Mouse (Mus musculus) myocyte (in vitro differentiated cells): ENCODE results near the gene Kif21a. TPM values are rescaled to one million over a fixed set of nuclear protein-coding genes. Genes with fewer than 3 reads are reported as not detected.

Source experiments
- H3K27me3 ChIP-seq: one replicate; pipeline ENCODE4 v1.6.1; 2011; ENCODE audit not compliant: control insufficient read depth, insufficient read depth, insufficient read length
- H3K36me3 ChIP-seq: one replicate; pipeline ENCODE4 v1.6.1; 2011; ENCODE audit not compliant: control insufficient read depth, insufficient read depth
- H3K4me2 ChIP-seq: one replicate; pipeline ENCODE4 v1.6.1; 2011; ENCODE audit warnings: low read depth, control low read depth
- H3K4me3 ChIP-seq: one replicate; pipeline ENCODE4 v1.5.1; 2011; ENCODE audit warnings: mild to moderate bottlenecking, control low read depth, moderate library complexity
- H3K79me2 ChIP-seq: one replicate; pipeline ENCODE4 v1.6.1; 2011; ENCODE audit not compliant: control insufficient read depth, insufficient read depth
- H3ac ChIP-seq: one replicate; pipeline ENCODE4 v1.6.1; 2011; ENCODE audit not compliant: control insufficient read depth, insufficient read length
- CEBPB ChIP-seq: IDR thresholded peaks from 2 replicates; pipeline ENCODE4 v1.6.1; 2011; ENCODE audit warnings: mild to moderate bottlenecking, moderate library complexity; ENCODE audit not compliant: poor library complexity, insufficient read depth, severe bottlenecking
- E2F4 ChIP-seq: IDR thresholded peaks from one replicate; pipeline ENCODE4 v1.6.1; 2011; ENCODE audit warnings: mild to moderate bottlenecking, control low read depth, moderate library complexity; ENCODE audit not compliant: insufficient read depth
- MAX ChIP-seq: IDR thresholded peaks from one replicate; pipeline ENCODE4 v1.6.1; 2011; ENCODE audit warnings: low read depth, mild to moderate bottlenecking, control low read depth
- MYOD1 ChIP-seq, 3 experiments: IDR thresholded peaks; one replicate each; pipeline ENCODE4 v1.6.1; 2011; ENCODE audit warnings: control low read depth in 2 of 3, low read depth in 2 of 3, mild to moderate bottlenecking in 2 of 3, moderate library complexity in 1 of 3; ENCODE audit not compliant: insufficient read length in 2 of 3, control insufficient read depth in 1 of 3
- MYOG ChIP-seq, 3 experiments: IDR thresholded peaks; one replicate each; pipeline ENCODE4 v1.6.1; 2011; ENCODE audit warnings: control low read depth in 2 of 3, low read depth in 2 of 3, mild to moderate bottlenecking in 2 of 3; ENCODE audit not compliant: insufficient read length in 2 of 3, control insufficient read depth in 1 of 3, insufficient read depth in 1 of 3
- POLR2A ChIP-seq: IDR thresholded peaks from one replicate; pipeline ENCODE4 v1.6.1; 2011; ENCODE audit warnings: low read depth, mild to moderate bottlenecking, control low read depth, moderate library complexity; ENCODE audit not compliant: insufficient read length
- POLR2AphosphoS2 ChIP-seq: IDR thresholded peaks from one replicate; pipeline ENCODE4 v1.6.1; 2011; ENCODE audit warnings: low read depth, control low read depth; ENCODE audit not compliant: insufficient read length
- REST ChIP-seq: IDR thresholded peaks from one replicate; pipeline ENCODE4 v1.6.1; 2011; ENCODE audit warnings: mild to moderate bottlenecking, control low read depth, moderate library complexity; ENCODE audit not compliant: insufficient read depth, insufficient read length
- SRF ChIP-seq: IDR thresholded peaks from one replicate; pipeline ENCODE4 v1.6.1; 2011; ENCODE audit warnings: low read depth; ENCODE audit not compliant: control insufficient read depth, insufficient read length
- TCF12 ChIP-seq: IDR thresholded peaks from one replicate; pipeline ENCODE4 v1.6.1; 2011; ENCODE audit warnings: mild to moderate bottlenecking, control low read depth; ENCODE audit not compliant: poor library complexity, insufficient read depth, severe bottlenecking
- TCF3 ChIP-seq: IDR thresholded peaks from one replicate; pipeline ENCODE4 v1.6.1; 2011; ENCODE audit warnings: low read depth, control low read depth; ENCODE audit not compliant: insufficient read length
- USF1 ChIP-seq: IDR thresholded peaks from one replicate; pipeline ENCODE4 v1.6.1; 2011; ENCODE audit warnings: low read depth, mild to moderate bottlenecking, control low read depth, moderate library complexity
- polyA plus RNA-seq: library from polyadenylated mRNA; unstranded; fragments of >200 nt; fragmentation: generic; extraction: Trizol; gene quantifications from one replicate; pipeline ENCODE4 v1.2.1, GENCODE M21; 2012; ENCODE audit warnings: missing spikeins

Gene Kif21a
- polyA plus RNA-seq, 1 experiment, result 2.5 TPM

DNA sequence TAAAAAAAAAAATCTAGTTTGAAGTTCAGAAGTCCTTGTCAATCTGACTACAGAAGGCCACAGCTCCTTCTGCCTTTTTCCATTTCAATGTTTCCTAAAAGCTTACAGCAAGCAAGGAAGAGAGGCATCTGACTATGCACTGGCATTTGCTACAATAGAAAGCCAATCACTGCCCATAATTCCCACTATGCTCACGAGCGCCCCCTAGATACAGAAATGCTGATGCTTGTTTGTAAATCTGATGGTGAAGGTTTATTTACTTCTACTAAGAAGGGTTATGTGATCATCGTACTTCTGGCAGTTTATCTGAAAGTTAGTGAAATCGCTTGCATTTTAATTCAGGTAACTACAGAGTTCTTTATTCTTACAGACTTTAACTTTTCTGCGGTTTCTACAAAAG, 73.8 kb downstream of the Kif21a start:
- peaks cover 41% of the 10 kb centered on the region for H3K36me3 ChIP-seq
- no peak overlapping the region for H3K4me3 ChIP-seq
- TF ChIP-seq USF1, result no peak
- no peak for TF ChIP-seq E2F4
- no peak for TF ChIP-seq POLR2AphosphoS2
- no peak for TF ChIP-seq SRF
- TF ChIP-seq MYOG (IDR thresholded peaks at IDR 0.05; ENCODE audit: control insufficient read depth in 1 of 3, insufficient read depth in 1 of 3, insufficient read length in 2 of 3, low read depth in 2 of 3), result no peak
- TF ChIP-seq TCF3, result no peak
- no peak for TF ChIP-seq MYOD1 (IDR thresholded peaks at IDR 0.05; ENCODE audit: control insufficient read depth in 1 of 3, insufficient read length in 2 of 3, low read depth in 2 of 3)
- TF ChIP-seq REST, result no peak
- TF ChIP-seq TCF12, result no peak
- TF ChIP-seq MAX, result no peak
- no peak for TF ChIP-seq CEBPB
- TF ChIP-seq POLR2A, result no peak
- H3K79me2 ChIP-seq, result no peaks in the 10 kb centered on the region
- H3K4me2 ChIP-seq, result no peak overlapping the region
- no peaks in the 10 kb centered on the region for H3K27me3 ChIP-seq
- no peak overlapping the region for H3ac ChIP-seq

DNA sequence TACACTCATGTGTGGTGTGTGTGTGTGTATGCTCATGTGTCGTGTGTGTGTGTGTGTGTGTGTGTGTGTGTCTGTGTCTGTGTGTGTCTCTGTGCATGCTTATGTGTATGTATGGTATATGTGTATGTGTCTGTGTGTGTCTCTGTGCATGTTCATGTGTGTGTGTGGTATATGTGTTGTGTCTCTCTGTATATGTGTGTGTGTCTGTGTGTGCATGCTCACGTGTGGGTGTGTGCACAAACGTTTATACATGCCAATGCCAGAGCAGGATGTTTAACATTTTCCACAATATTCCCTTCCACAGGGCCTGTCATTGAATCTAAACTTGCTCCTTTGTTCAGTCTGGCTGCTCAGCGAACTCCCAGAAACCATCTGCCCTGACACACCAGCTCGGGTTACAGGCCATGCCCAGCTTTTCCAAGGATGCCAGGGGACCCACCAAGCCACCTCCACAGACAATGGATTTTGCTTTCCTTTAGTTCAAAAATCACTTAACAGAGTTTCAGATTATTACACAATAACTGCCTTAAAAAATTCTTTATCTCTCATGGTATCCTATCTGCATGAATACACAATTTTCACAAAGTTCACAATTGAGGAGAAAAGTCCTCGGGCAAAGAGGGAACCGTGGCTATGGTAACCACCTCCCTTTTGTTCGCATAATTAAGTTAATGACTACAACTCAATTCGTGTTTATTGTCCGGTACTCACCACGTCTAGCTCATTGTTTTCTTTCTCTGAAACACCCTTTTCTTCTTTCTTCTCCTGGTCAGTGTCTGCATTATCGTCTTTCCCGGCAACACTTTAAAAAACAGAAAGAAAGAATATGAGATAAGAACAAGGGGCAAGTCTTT, 77.6 kb downstream of the Kif21a start:
- Histone ChIP-seq H3K4me3 (no peak overlapping the region), H3K27me3 (no peaks in the 10 kb centered on the region), H3K79me2 (no peaks in the 10 kb centered on the region), H3K4me2 (no peak overlapping the region), H3ac (no peak overlapping the region), H3K36me3 (peaks cover 23% of the 10 kb centered on the region)
- no peak for TF ChIP-seq MYOG (IDR thresholded peaks at IDR 0.05; ENCODE audit: control insufficient read depth in 1 of 3, insufficient read depth in 1 of 3, insufficient read length in 2 of 3, low read depth in 2 of 3)
- TF ChIP-seq USF1, result no peak
- no peak for TF ChIP-seq CEBPB
- TF ChIP-seq REST, result no peak
- no peak for TF ChIP-seq E2F4
- no peak for TF ChIP-seq TCF3
- no peak for TF ChIP-seq TCF12
- TF ChIP-seq SRF, result no peak
- no peak for TF ChIP-seq POLR2A
- no peak for TF ChIP-seq POLR2AphosphoS2
- no peak for TF ChIP-seq MYOD1 (IDR thresholded peaks at IDR 0.05; ENCODE audit: control insufficient read depth in 1 of 3, insufficient read length in 2 of 3, low read depth in 2 of 3)
- no peak for TF ChIP-seq MAX

DNA sequence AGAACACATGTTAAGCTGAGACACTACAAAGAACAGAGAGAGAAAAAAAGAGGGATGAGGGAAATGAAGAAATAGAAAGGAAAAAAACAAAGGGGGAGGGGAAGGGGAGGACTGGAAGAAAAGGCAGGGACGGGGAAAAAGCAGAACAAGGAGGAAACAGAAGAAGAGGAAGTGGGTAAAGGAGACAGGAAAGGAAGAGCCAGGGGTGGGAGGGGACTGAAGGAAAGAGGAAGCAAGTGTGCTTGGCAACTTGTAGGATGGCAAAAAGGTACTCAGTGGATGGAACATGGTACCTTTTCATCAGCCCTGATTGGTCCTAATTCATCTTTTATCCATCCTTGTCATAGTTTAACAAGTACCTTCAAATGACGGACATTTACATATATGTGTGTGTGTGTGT, 86.4 kb downstream of the Kif21a start:
- no peak overlapping the region for H3ac ChIP-seq
- no peak overlapping the region for H3K4me2 ChIP-seq
- TF ChIP-seq MYOD1 (IDR thresholded peaks at IDR 0.05; ENCODE audit: control insufficient read depth in 1 of 3, insufficient read length in 2 of 3, low read depth in 2 of 3), result no peak
- TF ChIP-seq SRF, result no peak
- no peak for TF ChIP-seq MAX
- no peak for TF ChIP-seq E2F4
- no peak for TF ChIP-seq POLR2AphosphoS2
- no peak for TF ChIP-seq REST
- no peak for TF ChIP-seq TCF3
- TF ChIP-seq TCF12, result no peak
- no peaks in the 10 kb centered on the region for H3K27me3 ChIP-seq
- no peaks in the 10 kb centered on the region for H3K79me2 ChIP-seq
- peaks cover 19% of the 10 kb centered on the region for H3K36me3 ChIP-seq
- no peak overlapping the region for H3K4me3 ChIP-seq

DNA sequence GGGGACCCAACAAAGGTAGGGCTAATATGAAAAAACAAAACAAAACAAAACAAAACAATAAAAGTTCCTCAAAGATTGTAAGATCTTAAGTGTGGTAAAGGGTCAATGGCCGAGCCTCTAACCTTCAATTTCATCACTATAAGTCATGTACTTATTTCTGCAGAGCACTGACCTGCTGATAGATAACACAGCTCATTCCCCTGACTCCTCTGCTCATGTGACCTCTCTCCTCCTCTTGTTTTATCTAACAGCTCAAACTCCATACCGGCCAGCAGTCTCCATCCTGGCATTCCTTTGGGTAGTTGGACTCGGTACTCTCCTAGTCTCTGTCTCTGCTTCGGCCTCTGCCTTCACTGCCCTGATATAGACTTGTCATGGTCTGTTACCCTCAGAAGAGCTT, 87.2 kb downstream of the Kif21a start:
- Histone ChIP-seq H3K4me2 (no peak overlapping the region), H3ac (no peak overlapping the region), H3K36me3 (peaks cover 19% of the 10 kb centered on the region), H3K4me3 (no peak overlapping the region), H3K27me3 (no peaks in the 10 kb centered on the region), H3K79me2 (no peaks in the 10 kb centered on the region)
- TF ChIP-seq CEBPB (no peak), MYOD1 (IDR thresholded peaks at IDR 0.05; ENCODE audit: control insufficient read depth in 1 of 3, insufficient read length in 2 of 3, low read depth in 2 of 3) (no peak)

DNA sequence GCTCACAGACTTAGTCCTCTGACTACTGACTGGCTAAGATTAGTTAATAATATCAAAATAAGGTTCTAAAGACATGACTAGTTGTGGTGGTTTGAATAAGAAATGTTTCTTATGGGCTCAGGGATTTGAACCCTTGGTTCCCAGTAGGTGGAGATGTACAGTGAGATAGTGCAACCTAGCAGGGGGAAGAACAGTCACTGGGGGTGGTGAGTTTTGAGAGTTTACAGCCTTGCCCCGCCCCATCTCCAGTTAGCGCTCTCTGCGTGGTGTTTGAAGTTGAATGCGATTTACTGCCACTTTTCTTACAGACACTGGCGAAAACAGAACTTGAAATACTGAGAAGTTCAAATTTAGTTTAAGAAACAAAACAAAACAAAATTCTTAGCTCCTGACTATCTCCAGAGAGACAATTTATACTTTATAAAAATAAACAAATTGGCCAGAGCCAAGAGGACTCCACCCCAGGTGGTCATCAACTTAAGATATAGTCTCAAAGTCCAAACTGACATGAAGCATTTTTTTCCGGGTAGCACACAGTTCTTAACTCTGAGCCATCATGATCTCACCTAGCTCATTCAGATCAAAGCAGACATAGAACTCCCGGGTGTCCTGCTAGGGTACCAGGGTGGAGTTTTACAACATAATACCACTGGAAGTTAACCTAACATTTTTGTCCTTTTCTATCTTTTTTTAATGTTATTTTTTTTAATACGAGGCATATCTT, 88.8 kb downstream of the Kif21a start:
- Histone ChIP-seq H3K4me3 (no peak overlapping the region), H3K79me2 (no peaks in the 10 kb centered on the region), H3K36me3 (peaks cover 6% of the 10 kb centered on the region), H3ac (no peak overlapping the region), H3K27me3 (no peaks in the 10 kb centered on the region), H3K4me2 (no peak overlapping the region)
- TF ChIP-seq REST (no peak), TCF3 (no peak), TCF12 (no peak), POLR2A (no peak), USF1 (no peak), SRF (no peak), MYOG (IDR thresholded peaks at IDR 0.05; ENCODE audit: control insufficient read depth in 1 of 3, insufficient read depth in 1 of 3, insufficient read length in 2 of 3, low read depth in 2 of 3) (no peak), MAX (no peak), CEBPB (no peak), E2F4 (no peak)
